Mouse (Mus musculus) MEL (cell line): ENCODE data around the gene C130060K24Rik. TPM values are rescaled to one million over a fixed set of nuclear protein-coding genes. Genes with fewer than 3 reads are reported as not detected.

Source experiments
- DNase-seq: peaks from one replicate; pipeline ENCODE4 v3.0.0; 2011; ENCODE audit warnings: low read depth, low spot score
- H3K27ac ChIP-seq: 2 replicates; pipeline ENCODE4 v1.5.1; 2012; ENCODE audit warnings: low read depth, mild to moderate bottlenecking, control low read depth, low read length, moderate library complexity; ENCODE audit not compliant: control insufficient read depth
- H3K27me3 ChIP-seq, 2 experiments: fragments of 150-350 bp in 1 of 2; sonication (generic) in 1 of 2; 2 replicates each; pipeline ENCODE4 v1.6.1; 2012; ENCODE audit warnings: low read length in 2 of 2, mild to moderate bottlenecking in 2 of 2, improper control_type of control experiment in 1 of 2, moderate library complexity in 1 of 2; ENCODE audit not compliant: insufficient read depth in 2 of 2, control insufficient read depth in 1 of 2
- H3K36me3 ChIP-seq, 2 experiments: 2 replicates each; pipeline ENCODE4 v1.6.1; 2012 to 2014; ENCODE audit warnings: low read length in 2 of 2, improper control_type of control experiment in 1 of 2, inconsistent platforms in 1 of 2, mild to moderate bottlenecking in 1 of 2; ENCODE audit not compliant: insufficient read depth in 2 of 2, control insufficient read depth in 1 of 2
- H3K4me1 ChIP-seq, 2 experiments: fragments of 150-350 bp in 1 of 2; sonication (generic) in 1 of 2; 2 replicates each; pipeline ENCODE4 v1.6.1; 2012; ENCODE audit warnings: low read length in 2 of 2, improper control_type of control experiment in 1 of 2, mild to moderate bottlenecking in 1 of 2; ENCODE audit not compliant: insufficient read depth in 2 of 2, control insufficient read depth in 1 of 2
- H3K4me3 ChIP-seq, 2 experiments: fragments of 150-350 bp in 1 of 2; sonication (generic) in 1 of 2; 2 replicates each; pipeline ENCODE4 v1.5.1; 2012; ENCODE audit warnings: low read depth in 2 of 2, low read length in 2 of 2, mild to moderate bottlenecking in 2 of 2, moderate library complexity in 2 of 2, control low read depth in 1 of 2, improper control_type of control experiment in 1 of 2; ENCODE audit not compliant: control insufficient read depth in 1 of 2, insufficient read depth in 1 of 2
- H3K79me2 ChIP-seq: 2 replicates; pipeline ENCODE4 v1.6.1; 2012; ENCODE audit warnings: mild to moderate bottlenecking, low read length, moderate library complexity; ENCODE audit not compliant: control insufficient read depth, poor library complexity, insufficient read depth
- H3K9ac ChIP-seq: 2 replicates; pipeline ENCODE4 v1.6.1; 2012; ENCODE audit warnings: low read depth, mild to moderate bottlenecking, control low read depth, low read length, moderate library complexity; ENCODE audit not compliant: control insufficient read depth, poor library complexity, severe bottlenecking
- H3K9me3 ChIP-seq: fragments of 150-350 bp; sonication (generic); replicated peaks from 2 replicates; pipeline ENCODE4 v1.6.1; 2012; ENCODE audit warnings: mild to moderate bottlenecking, low read length, improper control_type of control experiment, moderate library complexity; ENCODE audit not compliant: insufficient read depth
- BHLHE40 ChIP-seq: IDR thresholded peaks from 2 replicates; pipeline ENCODE4 v1.6.1; 2012; ENCODE audit warnings: low read depth, mild to moderate bottlenecking, inconsistent platforms, low read length, improper control_type of control experiment, borderline replicate concordance
- CHD1 ChIP-seq: IDR thresholded peaks from 2 replicates; pipeline ENCODE4 v1.6.1; 2012; ENCODE audit warnings: low read depth, mild to moderate bottlenecking, inconsistent platforms, low read length, improper control_type of control experiment
- E2F4 ChIP-seq: IDR thresholded peaks from 2 replicates; pipeline ENCODE4 v1.6.1; 2011; ENCODE audit warnings: low read depth, low read length, improper control_type of control experiment, borderline replicate concordance
- ELF1 ChIP-seq: IDR thresholded peaks from 2 replicates; pipeline ENCODE4 v1.6.1; 2014; ENCODE audit warnings: low read depth, mild to moderate bottlenecking, inconsistent platforms, low read length, improper control_type of control experiment, moderate library complexity
- ETS1 ChIP-seq: IDR thresholded peaks from 2 replicates; pipeline ENCODE4 v1.6.1; 2012; ENCODE audit warnings: low read depth, mild to moderate bottlenecking, inconsistent platforms, low read length, improper control_type of control experiment, moderate library complexity
- GATA1 ChIP-seq: IDR thresholded peaks from 2 replicates; pipeline ENCODE4 v1.6.1; 2011; ENCODE audit warnings: low read depth, low read length, improper control_type of control experiment
- HCFC1 ChIP-seq: IDR thresholded peaks from 2 replicates; pipeline ENCODE4 v1.6.1; 2012; ENCODE audit warnings: low read depth, mild to moderate bottlenecking, inconsistent platforms, low read length, improper control_type of control experiment, moderate library complexity
- JUND ChIP-seq: IDR thresholded peaks from 2 replicates; pipeline ENCODE4 v1.6.1; 2011; ENCODE audit warnings: low read depth, mild to moderate bottlenecking, improper control_type of control experiment, low read length
- MYC ChIP-seq: IDR thresholded peaks from 2 replicates; pipeline ENCODE4 v1.6.1; 2011; ENCODE audit warnings: low read depth, mild to moderate bottlenecking, low read length, improper control_type of control experiment, moderate library complexity
- POLR2AphosphoS5 ChIP-seq: IDR thresholded peaks from 2 replicates; pipeline ENCODE4 v1.6.1; 2012; ENCODE audit warnings: low read depth, borderline replicate concordance, mild to moderate bottlenecking, inconsistent platforms, low read length, moderate library complexity, mixed read lengths
- TBP ChIP-seq: IDR thresholded peaks from 2 replicates; pipeline ENCODE4 v1.8.0; 2011; ENCODE audit warnings: low read depth, low read length, improper control_type of control experiment
- USF1 ChIP-seq: IDR thresholded peaks from 2 replicates; pipeline ENCODE4 v1.6.1; 2014; ENCODE audit warnings: low read depth, mild to moderate bottlenecking, inconsistent platforms, low read length, improper control_type of control experiment, moderate library complexity
- ZNF384 ChIP-seq: IDR thresholded peaks from 2 replicates; pipeline ENCODE4 v1.6.1; 2012; ENCODE audit warnings: low read depth, mild to moderate bottlenecking, inconsistent platforms, low read length, improper control_type of control experiment
- polyA plus RNA-seq, 2 experiments: library from polyadenylated mRNA; stranded (reverse) in 1 of 2; unstranded in 1 of 2; fragments of >175 nt in 1 of 2; fragments of >200 nt in 1 of 2; gene quantifications; 2 replicates each; pipeline versions ENCODE4 v1.2.1 to v1.2.4; 2012; ENCODE audit warnings: low replicate concordance in 2 of 2, low read depth in 1 of 2; ENCODE audit not compliant: insufficient read length in 2 of 2, insufficient read depth in 1 of 2, missing spikeins in 1 of 2
- total RNA-seq: library from RNA; depleted of rRNA; stranded (reverse); fragments of 300-350 nt; gene quantifications from 2 replicates; pipeline ENCODE4 v1.2.3, GENCODE M21; 2012

Gene C130060K24Rik
- total and polyA plus RNA-seq, 3 experiments = not detected

DNA sequence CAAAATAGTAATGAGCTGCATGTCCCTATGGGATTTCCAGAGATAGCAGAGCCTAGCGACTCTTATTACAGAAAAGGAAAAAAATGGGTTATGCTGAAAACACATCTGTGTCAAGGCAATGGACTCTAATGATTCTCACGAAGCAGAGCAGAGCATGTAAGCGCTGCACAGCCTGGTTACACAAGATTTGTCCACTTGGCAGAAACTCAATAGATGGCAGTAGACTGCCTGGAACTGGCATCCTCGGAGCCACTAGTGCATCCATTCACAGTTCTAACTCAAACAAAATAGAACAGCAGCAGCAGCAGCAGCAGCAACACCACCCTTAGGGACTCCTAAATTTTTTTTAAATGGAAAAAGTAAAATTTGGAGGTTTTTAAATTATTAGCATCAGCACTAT, 29.3 kb upstream of the C130060K24Rik start:
- no peaks in the 10 kb centered on the region for H3K79me2 ChIP-seq
- no peak overlapping the region for H3K9ac ChIP-seq
- no peak for TF ChIP-seq TBP
- TF ChIP-seq USF1 = no peak
- TF ChIP-seq JUND = no peak
- H3K4me1 ChIP-seq = no peaks in the 10 kb centered on the region
- no peaks in the 10 kb centered on the region; a peak in 1 of 4 replicates for H3K27me3 ChIP-seq
- H3K36me3 ChIP-seq = no peaks in the 10 kb centered on the region
- H3K9me3 ChIP-seq = no peaks in the 10 kb centered on the region
- no peak for DNase-seq
- H3K27ac ChIP-seq = no peak overlapping the region
- H3K4me3 ChIP-seq = no peak overlapping the region

DNA sequence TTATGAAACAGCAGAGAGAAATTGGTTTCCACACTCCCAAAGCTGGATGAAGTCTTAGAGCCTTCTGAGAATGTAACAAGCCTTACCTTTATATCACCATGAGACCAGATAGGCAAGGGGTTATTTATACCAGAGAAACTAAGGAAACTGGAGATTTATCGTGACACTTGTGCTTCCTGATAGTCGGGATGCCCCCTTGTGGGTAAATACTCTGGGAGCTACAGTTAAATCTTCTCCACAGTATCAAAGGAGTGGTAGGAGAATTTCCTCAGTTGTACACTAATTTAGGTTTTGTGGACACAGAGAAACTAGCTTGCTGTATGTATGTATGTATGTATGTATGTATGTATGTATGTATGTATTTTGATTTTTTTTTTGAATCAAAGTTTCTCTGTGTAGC, 5.0 kb upstream of the C130060K24Rik start:
- H3K4me1 ChIP-seq = no peaks in the 10 kb centered on the region
- H3K9ac ChIP-seq = no peak overlapping the region
- no peaks in the 10 kb centered on the region for H3K36me3 ChIP-seq
- H3K4me3 ChIP-seq = no peak overlapping the region
- no peaks in the 10 kb centered on the region for H3K9me3 ChIP-seq
- no peak for TF ChIP-seq HCFC1
- no peak for TF ChIP-seq GATA1
- no peak for TF ChIP-seq ELF1
- no peak for TF ChIP-seq CHD1
- no peak for TF ChIP-seq E2F4
- TF ChIP-seq MYC = no peak
- no peak for TF ChIP-seq ETS1
- TF ChIP-seq POLR2AphosphoS5 = no peak
- TF ChIP-seq, all 39 proteins: peak for 0
- no peaks in the 10 kb centered on the region for H3K79me2 ChIP-seq
- no peak for DNase-seq
- no peak overlapping the region for H3K27ac ChIP-seq
- no peaks in the 10 kb centered on the region for H3K27me3 ChIP-seq

DNA sequence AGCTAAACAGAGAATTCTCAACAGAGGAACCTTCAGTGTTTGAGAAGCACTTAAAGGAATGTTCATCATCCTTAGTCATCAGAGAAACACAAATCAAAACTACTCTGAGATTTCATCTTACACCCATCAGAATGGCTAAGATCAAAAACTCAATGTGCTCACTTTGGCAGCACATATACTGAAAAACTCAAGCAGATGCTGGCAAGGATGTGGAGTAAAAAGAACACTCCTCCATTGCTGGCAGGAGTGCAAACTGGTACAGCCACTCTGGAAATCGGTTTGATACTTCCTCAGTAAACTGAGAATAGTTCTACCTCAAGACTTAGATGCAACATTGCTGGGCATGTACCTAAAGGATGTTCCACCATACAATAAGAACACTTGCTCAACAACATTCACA, 41.0 kb downstream of the C130060K24Rik start:
- Histone ChIP-seq H3K27ac (no peak overlapping the region), H3K36me3 (no peaks in the 10 kb centered on the region), H3K79me2 (no peaks in the 10 kb centered on the region), H3K4me1 (no peaks in the 10 kb centered on the region), H3K9me3 (no peaks in the 10 kb centered on the region), H3K9ac (no peak overlapping the region), H3K27me3 (no peaks in the 10 kb centered on the region), H3K4me3 (no peak overlapping the region)
- no peak for TF ChIP-seq BHLHE40
- no peak for TF ChIP-seq HCFC1
- no peak for TF ChIP-seq ZNF384
- no peak for DNase-seq
